Mouse (Mus musculus) adipocyte (in vitro differentiated cells): ENCODE data around the gene Patl2.
A peak's percentile ranks its signal among the peaks of the same experiment; 100 is the strongest.

Experiments
- DNase-seq: peaks from one replicate; pipeline ENCODE4 v3.0.0-alpha.2; 2016; ENCODE audit warnings: low spot score

The Patl2 gene

DNA sequence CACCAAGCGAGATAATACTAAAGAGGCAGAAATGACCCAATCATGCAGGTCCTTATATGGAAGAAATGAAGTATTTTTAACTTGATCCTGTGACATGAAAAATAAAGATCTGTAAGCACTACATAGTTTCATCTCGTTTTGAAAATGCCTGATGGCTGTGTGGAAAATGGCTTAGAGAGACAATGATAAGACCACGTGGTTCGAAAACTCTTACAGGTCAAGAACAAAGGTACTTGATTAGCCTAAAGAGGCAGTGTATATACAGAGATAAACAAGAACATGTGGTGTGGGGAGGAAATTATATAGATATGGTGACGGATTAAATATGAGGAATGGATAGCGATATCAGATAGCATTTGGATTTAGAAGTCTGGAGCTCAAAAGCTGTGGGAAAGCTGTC, 14.7 kb downstream of the Patl2 start:
- DNase-seq = no peak

DNA sequence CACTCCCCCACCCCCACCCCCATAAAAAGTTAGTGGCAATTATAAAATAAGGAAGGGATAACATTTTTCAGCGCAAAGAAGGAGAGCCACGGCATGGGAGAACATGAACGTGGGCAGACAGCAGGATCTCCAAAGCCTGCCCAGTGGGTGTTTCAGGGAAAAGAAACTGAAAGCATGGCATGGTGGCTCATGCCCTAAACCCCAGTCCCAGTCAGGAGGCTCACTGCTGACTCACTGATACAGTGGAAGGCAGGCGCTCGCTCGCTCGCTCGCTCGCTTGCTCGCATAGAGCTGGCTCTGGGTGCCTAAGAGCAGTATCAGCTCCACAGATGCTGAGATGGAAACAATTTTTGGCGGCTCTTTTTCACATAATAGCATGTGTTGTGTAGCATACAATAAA, 21.7 kb downstream of the Patl2 start:
- DNase-seq = peak; percentile 92

DNA sequence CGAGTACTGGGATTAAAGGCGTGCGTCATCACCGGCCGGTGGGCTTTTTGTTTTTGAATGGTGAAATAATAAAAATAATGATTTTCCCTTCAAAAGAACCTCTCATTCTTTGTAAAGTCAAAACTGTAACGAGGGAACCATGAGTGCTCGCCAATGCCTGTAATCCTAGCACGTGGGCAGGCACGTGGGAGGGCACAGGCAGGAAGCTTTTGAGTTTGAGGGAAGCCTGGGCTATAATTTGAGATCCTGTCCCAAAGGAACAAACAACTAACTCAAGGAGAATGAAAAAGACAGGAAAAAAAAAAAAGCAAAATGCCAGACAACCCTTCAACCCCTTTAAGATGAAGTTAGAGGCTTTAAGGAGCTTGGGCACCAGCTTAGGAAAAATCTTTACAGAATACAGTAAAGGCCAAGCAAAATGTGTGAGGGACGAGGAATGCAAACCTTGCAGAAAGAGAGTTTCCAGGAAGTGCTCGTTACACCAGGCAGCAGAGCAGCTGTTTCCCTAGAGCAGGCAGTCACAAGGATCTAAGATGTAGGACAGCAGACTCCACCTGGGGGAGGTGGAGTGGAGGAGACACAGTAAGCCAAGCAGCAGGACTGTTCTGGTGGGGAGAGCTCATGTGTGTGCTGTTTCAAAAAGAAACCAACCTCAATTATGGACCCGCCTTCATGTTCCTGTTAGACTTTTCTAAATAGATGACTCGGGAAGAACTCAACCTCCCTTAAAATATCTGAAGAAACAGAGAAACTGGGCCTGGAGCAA, 22.4 kb downstream of the Patl2 start:
- no peak for DNase-seq

DNA sequence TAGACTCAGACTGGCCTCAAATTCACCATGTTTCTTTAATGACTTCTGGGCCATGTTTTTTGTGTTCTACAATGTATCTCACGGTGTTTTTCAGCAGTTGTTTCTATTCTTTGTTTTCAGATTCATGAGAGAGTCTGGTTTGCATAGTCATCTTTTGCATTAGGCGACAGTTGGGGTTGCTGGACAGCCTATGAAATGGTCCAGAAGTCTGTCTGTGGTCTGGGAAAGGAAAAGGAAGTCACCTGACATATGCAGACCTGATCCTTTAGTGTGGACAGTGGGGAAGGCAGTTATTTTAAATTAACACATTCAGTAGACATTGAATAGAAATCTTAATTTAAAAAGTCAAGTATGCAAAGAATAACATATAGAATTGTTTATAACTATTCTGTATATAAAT, 23.5 kb downstream of the Patl2 start:
- DNase-seq = no peak

DNA sequence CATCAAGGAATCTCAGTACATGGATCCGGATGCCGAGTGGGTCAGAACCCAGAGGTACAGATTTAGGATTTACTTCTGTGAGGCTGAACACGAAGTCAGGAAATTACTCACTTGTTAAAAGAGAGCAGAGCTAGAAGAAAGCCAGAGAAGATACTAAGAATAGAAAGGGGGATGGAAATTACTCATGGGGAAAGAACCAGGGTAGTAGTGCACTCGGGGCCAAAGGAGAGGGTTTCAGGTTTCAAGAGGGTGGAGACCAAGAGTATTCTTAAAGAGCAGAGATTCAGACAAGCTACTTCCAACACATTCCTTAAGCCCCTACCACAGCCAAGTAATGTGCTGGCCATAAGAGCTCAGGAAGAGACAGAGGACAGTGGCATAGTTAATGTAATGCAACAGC, 24.4 kb downstream of the Patl2 start:
- DNase-seq = peak; percentile 63

DNA sequence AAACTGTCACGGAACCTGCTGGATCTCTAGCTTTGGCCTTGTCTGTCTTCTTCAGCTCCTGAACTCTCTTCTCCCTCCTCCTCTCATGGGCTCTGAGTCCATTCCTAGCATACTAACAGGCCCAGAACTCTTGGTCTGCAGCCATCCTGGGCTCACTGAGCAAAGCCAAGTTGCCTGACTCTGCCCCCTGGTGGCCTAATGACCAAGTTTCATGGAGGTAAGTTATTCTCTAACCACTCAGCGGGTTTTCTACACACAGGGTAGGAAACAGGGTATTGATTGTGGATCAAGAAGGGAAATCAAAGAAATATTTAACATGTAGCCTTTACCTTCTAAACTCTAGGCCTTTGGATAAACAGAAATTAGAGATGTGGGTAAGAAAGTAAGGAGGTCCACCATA, 25.3 kb downstream of the Patl2 start, which contains the start of gene Trim69:
TSS of gene Trim69 (plus strand) at position 21 of the 400 bp plus-strand sequence.
- peak; percentile 95 for DNase-seq

DNA sequence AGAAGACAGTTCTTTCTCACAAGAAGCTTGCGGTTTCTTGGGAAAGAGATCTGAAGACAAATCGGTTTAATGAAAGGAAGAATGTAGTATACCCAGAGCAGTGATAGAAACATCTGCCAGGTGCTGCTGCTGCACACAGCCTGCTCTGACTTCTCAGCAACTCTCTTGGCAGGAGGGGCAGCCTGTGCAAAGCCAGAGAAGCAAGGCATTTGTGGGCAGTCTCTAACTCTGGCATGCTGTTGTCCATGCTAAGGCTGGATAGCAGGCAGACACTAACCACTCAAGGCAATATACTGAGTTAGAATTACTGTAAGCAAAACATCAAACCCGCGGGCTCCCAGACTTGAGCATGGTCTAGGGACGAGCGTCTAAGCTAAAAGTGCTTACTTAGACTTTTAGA, 26.3 kb downstream of the Patl2 start:
- DNase-seq = no peak

DNA sequence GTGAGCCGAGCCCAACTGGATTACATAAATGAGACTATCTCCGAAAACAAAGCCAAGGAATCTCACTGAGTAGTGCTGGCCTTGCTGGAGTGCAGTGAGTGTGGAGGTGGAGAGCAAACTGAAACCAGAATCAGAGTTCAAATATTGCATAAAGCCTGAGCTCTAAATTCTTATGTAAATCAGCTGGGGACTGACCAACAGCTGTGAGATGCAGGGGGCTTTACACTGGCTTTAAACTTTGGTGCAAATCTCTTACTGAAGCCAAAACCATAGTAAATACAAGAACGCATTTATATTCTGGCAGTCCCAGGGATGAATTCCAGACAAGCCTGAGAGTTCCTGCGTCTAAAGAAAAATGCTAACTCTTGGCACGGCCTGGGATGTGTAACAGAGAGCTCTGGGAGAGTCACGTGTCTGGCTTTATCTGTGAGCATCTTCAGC, 27.6 kb downstream of the Patl2 start:
- peak; percentile 81 for DNase-seq

DNA sequence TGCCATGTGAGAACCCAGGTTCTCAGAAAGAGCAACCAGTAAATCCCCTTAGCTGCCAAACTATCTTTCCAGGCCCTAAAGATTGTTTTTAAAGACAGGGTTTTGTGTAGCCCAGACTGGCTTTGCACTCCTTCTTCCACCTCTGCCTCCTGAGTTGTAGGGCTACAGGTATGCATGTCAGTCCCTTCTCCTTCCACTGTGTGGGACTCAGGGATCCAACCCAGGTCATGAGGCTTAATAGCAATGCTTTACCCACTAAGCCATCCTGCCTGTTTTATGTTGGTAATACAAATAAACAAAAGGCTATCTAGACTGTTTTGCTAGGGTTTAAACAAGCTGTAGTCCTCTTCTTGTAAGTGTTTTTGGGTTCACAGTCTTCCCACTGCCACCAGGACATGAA, 28.4 kb downstream of the Patl2 start:
- DNase-seq = no peak

DNA sequence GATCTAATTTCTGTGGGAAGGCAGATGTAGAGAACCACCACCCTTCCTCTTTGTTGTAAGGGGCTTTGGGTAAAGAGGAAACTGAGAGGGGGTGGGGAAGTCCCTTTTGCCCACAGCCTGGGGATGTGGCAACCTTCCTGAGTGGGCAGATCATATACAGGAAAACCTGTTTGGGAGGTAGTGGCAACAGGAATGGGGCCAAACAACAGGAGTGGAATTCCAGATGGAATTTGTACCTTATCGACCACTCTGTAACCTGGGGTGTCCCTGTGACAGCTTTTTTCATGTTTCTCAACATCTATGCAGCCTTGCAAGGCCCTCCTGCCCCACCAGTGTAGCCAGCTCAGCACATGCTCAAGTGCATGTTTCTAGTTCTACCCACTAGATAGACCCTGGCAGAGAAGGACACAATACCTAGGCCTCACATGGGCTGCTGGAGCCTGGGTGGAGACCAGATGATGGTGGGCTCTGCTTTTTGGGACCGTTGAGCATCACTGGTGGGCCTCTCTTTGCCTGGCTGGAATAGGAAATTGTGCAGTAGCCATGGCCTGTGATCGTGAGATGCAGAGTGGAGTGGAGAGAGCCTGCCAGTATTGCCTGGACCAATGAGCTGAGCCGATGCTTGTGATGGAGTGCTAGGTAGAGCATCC, 29.8 kb downstream of the Patl2 start:
- no peak for DNase-seq

DNA sequence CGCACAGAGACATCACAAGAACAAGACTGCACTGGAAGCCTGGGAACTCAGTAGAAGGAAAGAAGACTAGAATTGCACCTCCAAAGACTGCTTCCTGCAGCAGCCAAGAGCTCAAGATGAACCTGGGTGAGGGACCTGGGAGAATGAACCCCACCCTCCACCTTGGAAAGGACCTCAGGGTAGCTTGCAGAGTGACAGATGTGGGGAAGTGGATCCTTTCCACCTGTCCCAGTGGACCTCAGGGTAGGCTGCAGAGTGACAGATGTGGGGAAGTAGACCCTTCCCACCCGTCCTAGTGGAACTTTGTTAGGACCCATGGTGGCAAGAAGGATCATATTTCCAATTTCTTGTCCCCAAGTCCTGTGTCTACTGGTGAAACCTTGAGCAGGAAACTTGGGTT, 30.7 kb downstream of the Patl2 start:
- no peak for DNase-seq

DNA sequence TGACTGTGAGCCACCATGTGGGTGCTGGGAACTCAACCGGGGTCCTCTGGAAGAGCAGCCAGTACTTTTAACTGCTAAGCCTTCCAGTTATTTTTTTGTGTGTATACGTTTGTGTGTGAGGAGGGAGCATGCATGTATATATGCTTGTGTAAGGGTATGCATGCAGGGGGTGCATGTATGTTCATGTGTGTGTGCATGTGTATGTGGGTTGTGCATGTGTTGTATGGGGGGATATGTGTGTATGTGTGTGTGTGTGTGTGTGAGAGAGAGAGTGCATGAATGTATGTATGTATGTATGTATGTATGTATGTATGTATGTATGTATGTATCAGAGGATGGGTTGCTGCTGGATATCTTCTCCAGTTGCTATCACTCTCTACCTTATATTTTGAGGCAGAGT, 31.5 kb downstream of the Patl2 start:
- no peak for DNase-seq

DNA sequence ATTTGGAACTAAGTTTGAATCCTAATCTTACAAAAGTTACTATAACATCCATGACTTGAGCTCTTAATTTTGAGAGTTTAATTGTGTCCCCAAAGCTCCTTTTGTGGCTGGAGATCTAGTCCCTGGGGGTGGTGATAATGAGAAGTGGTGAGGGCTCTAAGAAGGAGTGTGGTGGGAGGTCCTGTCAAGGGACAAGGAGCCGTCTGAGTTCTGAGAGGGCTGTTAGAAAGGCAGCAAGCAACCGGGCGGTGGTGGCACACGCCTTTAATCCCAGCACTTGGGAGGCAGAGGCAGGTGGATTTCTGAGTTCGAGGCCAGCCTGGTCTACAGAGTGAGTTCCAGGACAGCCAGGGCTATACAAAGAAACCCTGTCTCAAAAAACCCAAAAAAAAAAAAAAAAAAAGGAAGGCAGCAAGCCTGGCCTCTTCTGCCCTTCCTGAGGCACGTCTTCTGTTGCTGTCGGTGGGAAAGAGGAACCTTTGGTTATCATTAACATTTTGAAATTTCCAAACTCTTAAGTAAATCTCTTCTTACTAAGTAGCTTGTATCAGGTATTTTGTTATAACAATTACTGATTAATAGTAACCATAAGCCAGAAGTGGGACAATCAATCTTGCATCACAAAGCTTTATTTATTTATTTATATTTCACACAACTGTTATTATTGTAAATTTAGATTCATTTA, 32.2 kb downstream of the Patl2 start:
- no peak for DNase-seq

DNA sequence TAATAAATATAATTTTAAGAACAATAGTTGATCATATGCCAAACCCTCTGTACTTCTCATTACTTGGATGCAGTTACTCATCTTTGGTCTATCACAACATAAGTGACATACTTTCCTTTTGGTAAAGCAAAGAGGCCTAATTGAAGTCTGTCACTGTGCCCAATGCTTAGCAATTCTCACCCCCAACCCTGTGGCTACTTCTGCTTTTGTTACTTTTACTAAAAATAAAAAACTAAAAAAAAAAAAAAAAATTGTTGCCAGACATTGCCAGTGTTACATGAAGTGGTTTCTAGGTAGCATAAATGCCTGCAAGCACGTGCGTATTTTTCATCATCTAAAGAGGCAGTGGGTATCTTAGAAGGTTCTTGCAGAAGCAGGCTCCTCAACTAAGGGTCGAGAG, 33.1 kb downstream of the Patl2 start:
- no peak for DNase-seq

DNA sequence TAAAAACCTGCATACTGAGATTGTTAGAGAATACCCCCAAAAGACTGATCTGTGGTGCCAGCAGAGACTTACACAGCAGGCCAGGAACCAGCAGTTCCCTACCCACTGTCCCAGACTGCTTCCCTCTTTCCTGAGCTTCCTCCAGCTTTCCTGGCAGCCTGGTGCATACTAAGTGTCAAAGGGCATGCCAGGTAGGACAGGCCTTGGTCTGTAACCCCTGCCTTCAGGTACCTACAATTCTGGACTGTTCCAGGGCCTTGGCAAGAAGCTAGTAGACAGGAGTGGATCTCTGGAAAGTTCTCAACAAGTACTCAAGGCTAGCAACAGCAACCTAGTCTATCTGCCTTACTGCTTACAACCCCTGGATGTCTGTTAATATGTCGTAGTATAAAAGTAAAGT, 34.8 kb downstream of the Patl2 start:
- no peak for DNase-seq

DNA sequence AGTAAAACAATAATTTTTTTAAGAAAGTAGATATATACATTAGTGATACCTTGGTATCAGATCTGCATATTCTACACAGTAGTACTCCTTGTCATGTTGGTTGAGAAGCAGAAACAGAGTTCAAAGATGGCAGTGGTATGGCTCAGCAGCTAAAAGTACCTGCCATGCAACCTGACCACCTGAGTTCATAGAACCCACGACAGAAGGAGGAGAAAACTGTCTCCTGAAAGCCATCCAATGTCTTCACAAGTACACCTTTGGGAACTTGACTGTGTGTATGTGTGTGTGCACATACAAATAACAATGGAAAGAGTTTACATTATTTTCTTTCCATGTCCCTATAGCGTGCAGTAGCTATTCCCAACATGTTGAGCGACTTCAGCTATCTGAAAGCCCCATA, 36.3 kb downstream of the Patl2 start:
- no peak for DNase-seq

DNA sequence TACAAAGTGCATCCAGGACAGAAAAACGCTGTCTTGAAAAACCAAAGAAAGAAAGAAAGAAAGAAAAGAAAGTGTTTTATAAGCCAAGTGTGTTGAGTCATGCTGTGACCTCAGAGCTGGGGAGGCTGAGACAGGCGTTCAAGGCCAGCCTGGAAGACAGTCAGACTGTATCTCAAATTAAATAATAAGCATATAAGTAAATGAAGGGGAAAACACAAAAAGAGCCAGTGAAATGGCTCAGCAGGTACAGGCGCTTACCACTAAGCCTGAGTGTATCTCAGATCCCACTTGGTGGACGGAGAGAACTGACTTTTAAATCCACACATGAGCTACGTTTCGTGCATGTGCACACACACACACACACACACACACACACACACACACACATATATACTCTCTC, 36.7 kb downstream of the Patl2 start:
- no peak for DNase-seq

DNA sequence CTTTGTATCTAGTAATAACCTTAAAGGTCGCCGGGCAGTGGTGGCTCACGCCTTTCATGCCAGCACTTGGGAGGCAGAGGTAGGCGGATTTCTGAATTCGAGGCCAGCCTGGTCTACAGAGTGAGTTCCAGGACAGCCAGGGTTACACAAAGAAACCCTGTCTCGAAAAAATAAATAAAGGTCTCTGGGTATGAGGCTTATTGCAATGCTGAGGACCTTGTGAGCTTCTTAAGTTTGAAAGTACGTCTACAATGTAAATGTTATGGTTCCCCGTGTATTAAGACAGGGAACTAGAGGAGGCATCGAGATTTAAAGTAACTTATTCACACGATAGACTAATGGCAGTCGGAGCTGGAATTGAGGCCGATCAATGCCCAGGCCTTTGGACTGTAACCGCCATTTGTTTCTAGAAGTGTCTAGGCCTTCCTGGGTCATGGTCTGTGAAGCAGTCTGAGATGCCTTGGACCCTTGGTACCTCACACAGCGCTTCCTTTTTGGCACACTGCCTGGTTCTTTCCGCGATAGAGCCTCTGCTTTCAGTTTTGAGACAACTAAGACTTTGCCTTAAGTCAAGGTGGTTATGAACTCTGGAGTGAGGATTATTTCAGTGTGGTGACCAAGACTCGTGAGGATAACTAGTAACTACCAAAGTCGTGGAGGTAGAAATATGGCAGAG, 37.6 kb downstream of the Patl2 start:
- DNase-seq = peak; percentile 81

DNA sequence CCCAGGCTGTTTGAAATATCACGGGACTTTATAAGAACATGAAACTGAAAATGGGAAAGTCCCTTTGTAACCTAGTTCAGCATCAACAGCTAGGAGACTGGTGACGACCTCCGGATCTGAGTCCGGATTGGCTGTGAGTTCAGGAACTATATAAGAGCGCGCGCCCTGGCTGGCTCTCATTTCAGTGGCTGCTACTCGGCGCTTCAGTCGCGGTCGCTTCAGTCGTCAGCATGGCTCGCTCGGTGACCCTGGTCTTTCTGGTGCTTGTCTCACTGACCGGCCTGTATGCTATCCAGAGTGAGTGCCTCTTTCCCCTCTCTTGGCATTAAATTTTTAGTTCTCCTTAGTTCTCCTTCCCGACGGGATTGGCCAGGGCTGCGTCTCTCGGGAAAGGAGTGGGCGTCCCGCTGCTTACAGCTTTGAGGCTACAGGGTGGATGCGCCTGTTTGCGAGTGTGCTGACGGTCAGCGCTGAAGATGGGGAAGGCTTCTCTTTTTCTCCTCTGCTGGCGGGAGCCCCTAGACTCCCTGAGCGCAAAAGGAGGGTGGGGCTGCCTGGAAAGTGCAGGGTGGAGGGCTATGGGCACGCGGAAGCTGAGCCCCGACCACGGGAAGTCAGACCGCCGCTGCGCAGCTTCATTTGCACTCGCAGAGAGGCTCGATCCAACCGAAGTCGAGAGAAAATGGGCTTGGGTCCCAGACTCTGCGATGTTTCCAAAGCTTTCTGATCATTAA, 38.3 kb downstream of the Patl2 start, which contains the start of gene B2m:
TSS of gene B2m (plus strand) at position 179 of the 734 bp plus-strand sequence.
- DNase-seq = peak; percentile 98

DNA sequence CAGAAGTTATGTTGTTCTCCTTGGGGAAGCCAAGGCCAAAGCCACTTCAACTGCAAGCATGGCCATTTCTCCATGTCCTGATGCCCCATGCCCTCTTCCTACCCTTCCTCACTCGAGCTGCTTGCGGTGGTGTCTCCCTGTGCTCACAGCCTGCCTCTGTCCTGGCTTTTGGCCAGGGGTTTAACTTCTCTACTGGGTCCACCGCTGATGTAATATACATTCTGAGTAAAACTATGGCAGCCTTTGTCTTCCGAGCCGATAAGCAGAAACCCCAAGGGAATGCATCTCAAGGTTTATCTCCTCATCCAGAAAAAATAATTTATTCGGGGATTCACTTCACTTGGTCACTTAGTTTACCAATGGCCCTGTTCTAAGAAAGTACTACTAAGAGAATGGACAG, 39.3 kb downstream of the Patl2 start:
- peak; percentile 35 for DNase-seq

DNA sequence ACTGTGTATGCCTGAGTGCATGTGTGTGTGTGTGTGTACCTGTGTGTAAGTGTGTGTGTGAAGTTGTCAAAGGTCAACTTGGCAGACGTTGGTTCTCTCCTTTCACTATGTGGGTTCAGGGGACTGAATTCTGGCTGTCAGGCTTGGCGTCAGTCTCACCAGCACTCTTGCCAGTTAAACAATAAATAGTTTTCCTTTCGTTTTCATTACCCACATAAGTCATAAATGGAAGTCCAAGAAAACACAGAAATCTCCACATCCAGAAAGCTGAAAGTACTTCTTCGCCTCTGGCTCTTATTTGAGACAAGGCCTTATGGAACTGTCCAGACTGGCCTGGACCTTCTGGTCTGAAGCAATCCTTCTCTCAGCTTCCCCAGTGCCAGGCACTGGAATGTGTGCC, 40.2 kb downstream of the Patl2 start:
- DNase-seq = peak; percentile 72

DNA sequence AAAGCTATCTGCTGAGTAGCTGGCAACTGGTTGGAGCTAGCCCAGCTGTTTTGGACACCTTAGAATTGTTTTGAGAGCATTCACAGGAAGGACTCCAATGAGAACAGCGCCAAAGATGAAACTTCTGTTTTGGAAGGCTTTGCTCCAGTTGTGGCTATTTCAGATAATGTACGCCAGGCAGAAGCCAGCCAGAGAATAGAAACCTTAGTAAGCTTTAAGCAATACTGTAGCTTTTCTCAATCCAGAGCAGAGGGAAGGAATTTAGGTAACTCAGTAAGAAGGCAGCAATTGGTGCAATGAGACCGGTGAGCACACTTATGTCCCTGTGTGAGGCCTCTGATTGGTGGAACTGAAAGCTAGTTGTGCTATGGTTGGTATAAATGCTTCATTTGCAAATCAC, 42.9 kb downstream of the Patl2 start:
- peak; percentile 61 for DNase-seq
